Comparison of ENCODE assay signal across 18 mouse cellular contexts in the genomic region with DNA sequence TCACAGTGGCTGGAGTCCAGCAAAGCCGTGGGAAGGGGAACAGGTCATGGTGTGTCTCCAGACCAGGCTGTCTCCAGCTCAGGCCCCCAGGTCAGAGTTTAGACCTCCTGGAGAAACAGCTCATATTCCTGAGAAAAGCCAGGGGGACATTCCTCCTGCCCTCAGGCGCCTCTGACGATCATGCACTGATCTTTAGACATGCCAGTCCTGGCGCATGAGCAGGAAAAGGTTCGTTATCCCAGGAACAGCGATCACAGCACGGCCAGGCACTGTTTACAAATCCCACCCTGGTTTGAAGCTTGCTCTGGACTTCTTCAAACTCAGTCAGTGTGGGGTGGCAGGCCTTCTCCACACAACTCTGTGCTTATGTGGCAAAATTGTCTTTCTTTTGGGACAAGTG.
DNase-seq lines count a peak whose midpoint lies in the region; ATAC-seq and TF ChIP-seq lines count a peak whose summit lies in the region.
"Had no signal": no experiment of that assay in that cellular context is flagged by ENCODE, and none has a peak within 500 bp of the region (broad histone marks: within the 10 kb centered on the region; RNA-seq: fewer than 3 reads in every experiment).

No protein-coding gene starts in this region.

- H3K27ac ChIP-seq in intestine, embryonic 14.5 days (ENCODE audit: low read depth), result peak overlapping the region; percentile 33
- H3K27ac ChIP-seq in intestine, embryonic 16.5 days (ENCODE audit: low read length), result no peak overlapping the region
- H3K27ac ChIP-seq in embryonic facial prominence, embryonic 11.5 days (replicated peaks; ENCODE audit: low read depth, low read length), result no peak overlapping the region
- H3K27ac ChIP-seq in midbrain, embryonic 16.5 days (ENCODE audit: low read length), result peak overlapping the region; percentile 79; the same call in 1 of the 2 replicates
- H3K27ac ChIP-seq in liver, postnatal 0 days (ENCODE audit: low read depth), result no peak overlapping the region
- H3K27ac ChIP-seq: forebrain, embryonic 13.5 days had no signal

- intact Hi-C loops in heart, postnatal 14 days (cut with DNase I), result no loop called here

- no peaks in the 10 kb centered on the region for H3K27me3 ChIP-seq in intestine, embryonic 14.5 days (replicated peaks; ENCODE audit: control insufficient read depth, insufficient read depth, low read length)
- no peaks in the 10 kb centered on the region for H3K27me3 ChIP-seq in intestine, embryonic 16.5 days (replicated peaks; ENCODE audit: control insufficient read depth, insufficient read depth, low read length)
- no peaks in the 10 kb centered on the region for H3K27me3 ChIP-seq in embryonic facial prominence, embryonic 11.5 days (ENCODE audit: control insufficient read depth, insufficient read depth, low read length)
- no peaks in the 10 kb centered on the region for H3K27me3 ChIP-seq in midbrain, embryonic 16.5 days (ENCODE audit: control insufficient read depth, insufficient read depth, low read depth, low read length)
- H3K27me3 ChIP-seq in liver, postnatal 0 days (ENCODE audit: insufficient read depth, low read length), result no peaks in the 10 kb centered on the region
- H3K27me3 ChIP-seq: forebrain, embryonic 13.5 days had no signal

- no peak overlapping the region for H3K4me3 ChIP-seq in intestine, embryonic 14.5 days (ENCODE audit: low read depth, low read length)
- H3K4me3 ChIP-seq in intestine, embryonic 16.5 days (ENCODE audit: low read length), result no peak overlapping the region
- H3K4me3 ChIP-seq in embryonic facial prominence, embryonic 11.5 days (ENCODE audit: low read depth, low read length), result no peak overlapping the region
- H3K4me3 ChIP-seq in midbrain, embryonic 16.5 days (ENCODE audit: low read depth, low read length), result no peak overlapping the region
- H3K4me3 ChIP-seq in liver, postnatal 0 days (ENCODE audit: low read depth, low read length), result no peak overlapping the region
- H3K4me3 ChIP-seq: forebrain, embryonic 13.5 days had no signal

- TF ChIP-seq EP300 in liver, postnatal 0 days (IDR thresholded peaks at IDR 0.05; ENCODE audit: low read depth), result no peak

- H3K4me2 ChIP-seq in intestine, embryonic 14.5 days (ENCODE audit: low read length), result no peak overlapping the region
- H3K4me2 ChIP-seq in intestine, embryonic 16.5 days (ENCODE audit: low read depth, low read length), result no peak overlapping the region
- no peak overlapping the region for H3K4me2 ChIP-seq in embryonic facial prominence, embryonic 11.5 days (ENCODE audit: low read depth, low read length)
- H3K4me2 ChIP-seq in midbrain, embryonic 16.5 days (ENCODE audit: low read length), result no peak overlapping the region
- no peak overlapping the region for H3K4me2 ChIP-seq in liver, postnatal 0 days (ENCODE audit: low read depth, low read length)

- ATAC-seq in intestine, embryonic 14.5 days (replicated peaks; ENCODE audit: low FRiP score, low TSS enrichment, low read depth), result no peak
- ATAC-seq in intestine, embryonic 16.5 days, result no peak
- no peak for ATAC-seq in embryonic facial prominence, embryonic 11.5 days (replicated peaks; ENCODE audit: insufficient number of reproducible peaks, low FRiP score, low TSS enrichment, low read depth)
- ATAC-seq in midbrain, embryonic 16.5 days, result no peak
- ATAC-seq in liver, postnatal 0 days, result no peak
- ATAC-seq in erythroblast, adult 5-6 weeks (replicated peaks; ENCODE audit: low FRiP score, poor library complexity, severe bottlenecking), result no peak
- ATAC-seq: forebrain, embryonic 13.5 days; hindbrain, embryonic 16.5 days had no signal

- no peak for TF ChIP-seq CTCF in liver, postnatal 0 days (IDR thresholded peaks at IDR 0.05; ENCODE audit: low read depth)

- no peaks in the 10 kb centered on the region for H3K36me3 ChIP-seq in intestine, embryonic 14.5 days (ENCODE audit: control insufficient read depth, insufficient read depth, low read length)
- H3K36me3 ChIP-seq in intestine, embryonic 16.5 days (ENCODE audit: control insufficient read depth, insufficient read depth, low read length), result no peaks in the 10 kb centered on the region
- H3K36me3 ChIP-seq in embryonic facial prominence, embryonic 11.5 days (replicated peaks; ENCODE audit: control insufficient read depth, insufficient read depth, low read depth, low read length), result no peaks in the 10 kb centered on the region
- H3K36me3 ChIP-seq in midbrain, embryonic 16.5 days (ENCODE audit: control insufficient read depth, insufficient read depth, low read length), result no peaks in the 10 kb centered on the region
- no peaks in the 10 kb centered on the region for H3K36me3 ChIP-seq in liver, postnatal 0 days (replicated peaks; ENCODE audit: insufficient read depth, low read length)

- peaks cover 11% of the 10 kb centered on the region for H3K4me1 ChIP-seq in intestine, embryonic 14.5 days (replicated peaks; ENCODE audit: control insufficient read depth, insufficient read depth, low read length)
- H3K4me1 ChIP-seq in intestine, embryonic 16.5 days (ENCODE audit: control insufficient read depth, insufficient read depth, low read length), result peaks cover 4% of the 10 kb centered on the region; the same call in 1 of the 2 replicates
- H3K4me1 ChIP-seq in embryonic facial prominence, embryonic 11.5 days (ENCODE audit: control insufficient read depth, insufficient read depth, low read length), result 0 out of 2 replicates have a peak, but pooled peaks cover 3% of the 10 kb centered on the region
- peaks cover 16% of the 10 kb centered on the region for H3K4me1 ChIP-seq in midbrain, embryonic 16.5 days (ENCODE audit: control insufficient read depth, insufficient read depth, low read length)
- no peaks in the 10 kb centered on the region for H3K4me1 ChIP-seq in liver, postnatal 0 days (ENCODE audit: insufficient read depth)

- no peak for DNase-seq in intestine, embryonic 14.5 days (ENCODE audit: low spot score)
- peak; percentile 30 for DNase-seq in embryo, embryonic 10.5 days (ENCODE audit: low spot score)
- DNase-seq in embryonic facial prominence, embryonic 11.5 days (ENCODE audit: low spot score), result peak; percentile 31
- no peak for DNase-seq in liver, postnatal 0 days
- no peak for DNase-seq in heart, postnatal 14 days
- DNase-seq: cerebellum, adult 2 months; gastrocnemius, postnatal 10 days; kidney, adult 18-20 months; kidney, postnatal 10 days; lung, adult 18-20 months; lung, postnatal 36 days; right cerebral cortex, adult 18-20 months; thymus, postnatal 4 days had no signal

- H3K9me3 ChIP-seq in intestine, embryonic 14.5 days (ENCODE audit: control insufficient read depth, low read length), result no peaks in the 10 kb centered on the region
- H3K9me3 ChIP-seq in intestine, embryonic 16.5 days (ENCODE audit: control insufficient read depth, low read length), result no peaks in the 10 kb centered on the region
- no peaks in the 10 kb centered on the region for H3K9me3 ChIP-seq in embryonic facial prominence, embryonic 11.5 days (replicated peaks; ENCODE audit: control insufficient read depth, low read length)
- no peaks in the 10 kb centered on the region for H3K9me3 ChIP-seq in midbrain, embryonic 16.5 days (replicated peaks; ENCODE audit: control insufficient read depth, low read length, poor library complexity, severe bottlenecking)
- H3K9me3 ChIP-seq in liver, postnatal 0 days (ENCODE audit: low read length), result no peaks in the 10 kb centered on the region
- H3K9me3 ChIP-seq: forebrain, embryonic 13.5 days had no signal

- 14% methylated on average over 7 of the region's 7 CpGs for WGBS in intestine, embryonic 14.5 days
- 27% methylated on average over 7 of the region's 7 CpGs for WGBS in intestine, embryonic 16.5 days
- 30% methylated on average over 7 of the region's 7 CpGs for WGBS in embryonic facial prominence, embryonic 11.5 days
- 52% methylated on average over 7 of the region's 7 CpGs for WGBS in midbrain, embryonic 16.5 days
- 46% methylated on average over 7 of the region's 7 CpGs for WGBS in liver, postnatal 0 days (ENCODE audit: insufficient replicate concordance)

- no peak overlapping the region for H3K9ac ChIP-seq in intestine, embryonic 14.5 days (ENCODE audit: low read length)
- no peak overlapping the region for H3K9ac ChIP-seq in intestine, embryonic 16.5 days (ENCODE audit: low read depth, low read length)
- no peak overlapping the region for H3K9ac ChIP-seq in embryonic facial prominence, embryonic 11.5 days (replicated peaks; ENCODE audit: low read length)
- H3K9ac ChIP-seq in midbrain, embryonic 16.5 days (ENCODE audit: low read depth, low read length), result no peak overlapping the region
- H3K9ac ChIP-seq in liver, postnatal 0 days (replicated peaks), result no peak overlapping the region

Comparison
In these comparisons a context has a peak if more than half of its experiments do, and no peak if none do; other contexts are left out.
1. H3K27ac ChIP-seq: peak in intestine, embryonic 14.5 days (single experiment) and midbrain, embryonic 16.5 days (single experiment); none in intestine, embryonic 16.5 days (single experiment), embryonic facial prominence, embryonic 11.5 days (single experiment) and liver, postnatal 0 days (single experiment).
2. DNase-seq: peak in embryo, embryonic 10.5 days (single experiment) and embryonic facial prominence, embryonic 11.5 days (single experiment); none in intestine, embryonic 14.5 days (single experiment), liver, postnatal 0 days (single experiment) and heart, postnatal 14 days (0 of 2).